Mouse (Mus musculus) gastrocnemius, adult 2 months (tissue): ENCODE results near the gene Fkbp2. TPM values are rescaled to one million over a fixed set of nuclear protein-coding genes. Genes with fewer than 3 reads are reported as not detected.
"Not testable (repeated sequence)": the region's sequence is repeated elsewhere in the genome, so short reads cannot be mapped to it uniquely, and the experiment has no call there.

Source experiments
- DNase-seq: peaks from one replicate; pipeline ENCODE4 v3.0.0; 2022
- H3K27ac ChIP-seq: fragments of 200-600 bp; 2 replicates; pipeline ENCODE4 v1.8.1; 2022; ENCODE audit warnings: mild to moderate bottlenecking
- H3K4me3 ChIP-seq: fragments of 200-600 bp; 2 replicates; pipeline ENCODE4 v1.8.1; 2022; ENCODE audit warnings: mild to moderate bottlenecking, moderate library complexity
- CTCF ChIP-seq: fragments of 200-600 bp; IDR thresholded peaks from 2 replicates; pipeline ENCODE4 v1.8.1; 2022; ENCODE audit warnings: antibody characterized with exemption, mild to moderate bottlenecking, moderate library complexity
- intact Hi-C: fragments of 180-260 bp; cut with DNase I; formaldehyde crosslinking; loops from one replicate; pipeline ENCODE4 v1.15.1; 2025
- total RNA-seq, 2 experiments: library from RNA; stranded (reverse); gene quantifications; 2 replicates each; pipeline ENCODE4 v1.2.3; 2021

The Fkbp2 gene
- total RNA-seq, 2 experiments from 2014 or later: 7.9 to 11.2 TPM

GRCm38 (mm10) chr19:6997721-6998290, 17.5 kb upstream of the Fkbp2 start:
- no peak overlapping the region for H3K4me3 ChIP-seq
- H3K27ac ChIP-seq: no peak overlapping the region
- no peak for DNase-seq
- intact Hi-C loops: loop anchor here (2.0 kb wide), 1 partner anchor 41 kb away; the partner anchor contains the start of gene Stip1
- no peak for TF ChIP-seq CTCF

GRCm38 (mm10) chr19:6996006-6996405, 15.7 kb upstream of the Fkbp2 start, which contains the start of the genes Nudt22 and Trpt1:
Gene Nudt22 (minus strand): TSS chr19:6996117.
Gene Trpt1 (plus strand): TSS chr19:6996131.
- Histone ChIP-seq H3K27ac (peak within 1 kb of the TSS; percentile 96), H3K4me3 (peak within 1 kb of the TSS; percentile 88)
- DNase-seq: peak; percentile 95
- intact Hi-C loops: loop anchor here (2.0 kb wide), 1 partner anchor 43 kb away; the partner anchor contains the start of gene Stip1
- no peak for TF ChIP-seq CTCF

- no peak for TF ChIP-seq CTCF
- intact Hi-C loops: no loop called here
- peak; percentile 53 for DNase-seq
- Histone ChIP-seq H3K27ac (peak overlapping the region; percentile 96), H3K4me3 (peak overlapping the region; percentile 88)
Measured at GRCm38 (mm10) chr19:6995255-6995991, 15.1 kb upstream of the Fkbp2 start.

GRCm38 (mm10) chr19:6994489-6994888, 14.2 kb upstream of the Fkbp2 start:
- TF ChIP-seq CTCF: no peak
- peak overlapping the region; percentile 88 for H3K4me3 ChIP-seq
- H3K27ac ChIP-seq: peak overlapping the region; percentile 96; the same call in 1 of the 2 replicates
- intact Hi-C loops: no loop called here
- DNase-seq: no peak

- H3K4me3 ChIP-seq: no peak overlapping the region
- H3K27ac ChIP-seq: no peak overlapping the region
- DNase-seq: no peak
- intact Hi-C loops: no loop called here
- TF ChIP-seq CTCF: no peak
Measured at GRCm38 (mm10) chr19:6994002-6994401, 13.7 kb upstream of the Fkbp2 start.

- TF ChIP-seq CTCF: no peak
- peak overlapping the region; percentile 89 for H3K4me3 ChIP-seq
- DNase-seq: no peak
- peak overlapping the region; percentile 86 for H3K27ac ChIP-seq
- intact Hi-C loops: no loop called here
Measured at GRCm38 (mm10) chr19:6993011-6993770, 12.9 kb upstream of the Fkbp2 start.

- no peak; the same call in 1 of the 2 replicates for TF ChIP-seq CTCF
- Histone ChIP-seq H3K27ac (peak within 1 kb of the TSS; percentile 86), H3K4me3 (peak within 1 kb of the TSS; percentile 89)
- DNase-seq: peak; percentile 97
- intact Hi-C loops: no loop called here
Measured at GRCm38 (mm10) chr19:6992011-6992858, 11.9 kb upstream of the Fkbp2 start, which contains the start of gene Dnajc4. Gene Dnajc4 (minus strand): TSS chr19:6992572.

GRCm38 (mm10) chr19:6991166-6991565, 10.9 kb upstream of the Fkbp2 start:
- H3K4me3 ChIP-seq: peak overlapping the region; percentile 89; the same call in 1 of the 2 replicates
- DNase-seq, intact Hi-C loops, H3K27ac ChIP-seq: not testable (repeated sequence)

GRCm38 (mm10) chr19:6990712-6991111, 10.4 kb upstream of the Fkbp2 start:
- no peak for TF ChIP-seq CTCF
- intact Hi-C loops: no loop called here
- Histone ChIP-seq H3K27ac (no peak overlapping the region), H3K4me3 (no peak overlapping the region)
- no peak for DNase-seq

- Histone ChIP-seq H3K27ac (no peak overlapping the region), H3K4me3 (no peak overlapping the region)
- intact Hi-C loops: no loop called here
- no peak for TF ChIP-seq CTCF
- DNase-seq: no peak
Measured at GRCm38 (mm10) chr19:6989251-6989650, 8.9 kb upstream of the Fkbp2 start.

GRCm38 (mm10) chr19:6987904-6988285, 7.6 kb upstream of the Fkbp2 start:
- intact Hi-C loops: no loop called here
- Histone ChIP-seq H3K4me3 (peak overlapping the region; percentile 78), H3K27ac (peak overlapping the region; percentile 91)
- DNase-seq: no peak
- TF ChIP-seq CTCF: no peak
